Mouse (Mus musculus) skeletal muscle tissue, adult 2 months (tissue): ENCODE measurements around the gene Zfyve28.

Source experiments
- DNase-seq: peaks from one replicate; pipeline ENCODE4 v3.0.0-alpha.2; 2012; ENCODE audit warnings: low read depth, low spot score

Zfyve28 gene

GRCm38 (mm10) chr5:34252307-34252966, 35.8 kb downstream of the Zfyve28 start:
- no peak for DNase-seq

GRCm38 (mm10) chr5:34251794-34252193, 36.5 kb downstream of the Zfyve28 start:
- no peak for DNase-seq

GRCm38 (mm10) chr5:34250090-34250489, 38.2 kb downstream of the Zfyve28 start:
- no peak for DNase-seq

- no peak for DNase-seq
Observed at GRCm38 (mm10) chr5:34249132-34249531, 39.1 kb downstream of the Zfyve28 start.

- no peak for DNase-seq
Observed at GRCm38 (mm10) chr5:34246443-34246842, 41.8 kb downstream of the Zfyve28 start.

GRCm38 (mm10) chr5:34243062-34243461, 45.2 kb downstream of the Zfyve28 start:
- no peak for DNase-seq

GRCm38 (mm10) chr5:34242224-34242963, 45.9 kb downstream of the Zfyve28 start:
- DNase-seq, result peak; percentile 32

GRCm38 (mm10) chr5:34238444-34238843, 49.8 kb downstream of the Zfyve28 start:
- no peak for DNase-seq

GRCm38 (mm10) chr5:34235898-34236420, 52.3 kb downstream of the Zfyve28 start:
- DNase-seq, result no peak

GRCm38 (mm10) chr5:34235056-34235455, 53.2 kb downstream of the Zfyve28 start:
- DNase-seq, result no peak

GRCm38 (mm10) chr5:34233221-34233515, 55.1 kb downstream of the Zfyve28 start:
- no peak for DNase-seq

GRCm38 (mm10) chr5:34232481-34233220, 55.6 kb downstream of the Zfyve28 start:
- no peak for DNase-seq

- no peak for DNase-seq
Observed at GRCm38 (mm10) chr5:34231901-34232300, 56.3 kb downstream of the Zfyve28 start.

- DNase-seq, result no peak
Observed at GRCm38 (mm10) chr5:34230599-34231485, 57.4 kb downstream of the Zfyve28 start.

- no peak for DNase-seq
Observed at GRCm38 (mm10) chr5:34229503-34229902, 58.7 kb downstream of the Zfyve28 start.

GRCm38 (mm10) chr5:34225516-34225915, 62.7 kb downstream of the Zfyve28 start:
- DNase-seq, result no peak

GRCm38 (mm10) chr5:34224515-34224914, 63.7 kb downstream of the Zfyve28 start:
- DNase-seq, result no peak

GRCm38 (mm10) chr5:34220001-34220400, 68.2 kb downstream of the Zfyve28 start:
- no peak for DNase-seq

GRCm38 (mm10) chr5:34218672-34219071, 69.6 kb downstream of the Zfyve28 start:
- DNase-seq, result no peak

- DNase-seq, result no peak
Observed at GRCm38 (mm10) chr5:34217756-34218155, 70.5 kb downstream of the Zfyve28 start.

GRCm38 (mm10) chr5:34216025-34216424, 72.2 kb downstream of the Zfyve28 start:
- DNase-seq, result no peak
